Mouse (Mus musculus) heart, embryonic 11.5 days (tissue): ENCODE results near the gene Adig. TPM values are rescaled to one million over a fixed set of nuclear protein-coding genes. Genes with fewer than 3 reads are reported as not detected.

Experiments used
- ATAC-seq: fragments of 200-750 bp; cut with Nextera tagmentation; replicated peaks from 2 replicates; pipeline ENCODE4 v1.8.0; 2017; ENCODE audit warnings: moderate library complexity; ENCODE audit not compliant: insufficient number of reproducible peaks, low FRiP score, low TSS enrichment
- H3K27ac ChIP-seq: fragments of 300-500 bp; sonication (generic); 2 replicates; pipeline ENCODE4 v1.5.1; 2014; ENCODE audit warnings: mild to moderate bottlenecking, low read depth, low read length
- H3K27me3 ChIP-seq: fragments of 300-500 bp; sonication (generic); 2 replicates; pipeline ENCODE4 v1.6.1; 2014; ENCODE audit warnings: mild to moderate bottlenecking, low read length, mixed read lengths; ENCODE audit not compliant: control insufficient read depth, insufficient read depth
- H3K36me3 ChIP-seq: fragments of 300-500 bp; sonication (generic); 2 replicates; pipeline ENCODE4 v1.6.1; 2014; ENCODE audit warnings: mild to moderate bottlenecking, low read length, moderate library complexity, mixed read lengths; ENCODE audit not compliant: control insufficient read depth, insufficient read depth
- H3K4me1 ChIP-seq: fragments of 300-500 bp; sonication (generic); 2 replicates; pipeline ENCODE4 v1.6.1; 2014; ENCODE audit warnings: low read length; ENCODE audit not compliant: control insufficient read depth, insufficient read depth
- H3K4me2 ChIP-seq: fragments of 300-500 bp; sonication (generic); 2 replicates; pipeline ENCODE4 v1.6.1; 2014; ENCODE audit warnings: mild to moderate bottlenecking, moderate library complexity
- H3K4me3 ChIP-seq: fragments of 300-500 bp; sonication (generic); 2 replicates; pipeline ENCODE4 v1.5.1; 2014; ENCODE audit warnings: low read depth, low read length
- H3K9ac ChIP-seq: fragments of 300-500 bp; sonication (generic); 2 replicates; pipeline ENCODE4 v1.6.1; 2014; ENCODE audit warnings: mild to moderate bottlenecking, low read depth, low read length, moderate library complexity
- H3K9me3 ChIP-seq: fragments of 300-500 bp; sonication (generic); replicated peaks from 2 replicates; pipeline ENCODE4 v1.6.1; 2016; ENCODE audit warnings: low read length; ENCODE audit not compliant: control insufficient read depth
- WGBS: fragments of 180-500 bp; shearing (Covaris S2); extraction: QIAGEN DNeasy Blood & Tissue Kit; methylation state at CpG from one replicate; pipeline ENCODE4 v1.1.7; 2014; ENCODE audit not compliant: insufficient replicate concordance; 5-methylcytosine and 5-hydroxymethylcytosine counted together
- polyA plus RNA-seq: library from polyadenylated mRNA; unstranded; fragments of >200 nt; fragmentation: Nextera tagmentation; extraction: Ambion mirVana; gene quantifications from 2 replicates; pipeline ENCODE4 v1.2.1, GENCODE M21; 2014

The Adig gene
- polyA plus RNA-seq, 1 experiment from 2014 or later, result not detected

DNA sequence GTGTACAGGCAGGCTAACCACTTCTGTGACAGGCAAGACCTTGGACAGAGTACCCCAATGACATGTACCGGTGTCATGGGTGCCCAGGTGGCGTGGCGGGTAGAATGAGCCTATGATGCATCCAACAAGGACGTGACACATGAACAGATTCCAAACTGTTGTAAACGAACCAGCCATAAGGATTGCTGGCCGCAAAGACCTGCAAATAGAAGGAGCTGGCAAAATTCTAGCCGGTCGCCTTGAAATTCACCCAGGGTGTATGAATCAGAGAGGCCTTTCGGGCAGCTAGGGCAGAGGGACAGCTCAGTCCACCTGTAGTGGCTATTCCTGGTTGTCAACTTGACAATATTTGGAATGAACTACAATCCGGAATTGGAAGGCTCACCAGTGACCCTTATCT is 52.0 kb downstream of the Adig start:
- H3K27me3 ChIP-seq, result peaks cover 52% of the 10 kb centered on the region
- H3K4me2 ChIP-seq, result no peak overlapping the region
- WGBS, result 16% methylated on average over 10 of the region's 10 CpGs
- no peaks in the 10 kb centered on the region for H3K36me3 ChIP-seq
- peaks cover 10% of the 10 kb centered on the region for H3K4me1 ChIP-seq
- ATAC-seq, result no peak
- no peak overlapping the region for H3K4me3 ChIP-seq
- H3K9me3 ChIP-seq, result no peaks in the 10 kb centered on the region
- no peak overlapping the region for H3K27ac ChIP-seq
- no peak overlapping the region for H3K9ac ChIP-seq

DNA sequence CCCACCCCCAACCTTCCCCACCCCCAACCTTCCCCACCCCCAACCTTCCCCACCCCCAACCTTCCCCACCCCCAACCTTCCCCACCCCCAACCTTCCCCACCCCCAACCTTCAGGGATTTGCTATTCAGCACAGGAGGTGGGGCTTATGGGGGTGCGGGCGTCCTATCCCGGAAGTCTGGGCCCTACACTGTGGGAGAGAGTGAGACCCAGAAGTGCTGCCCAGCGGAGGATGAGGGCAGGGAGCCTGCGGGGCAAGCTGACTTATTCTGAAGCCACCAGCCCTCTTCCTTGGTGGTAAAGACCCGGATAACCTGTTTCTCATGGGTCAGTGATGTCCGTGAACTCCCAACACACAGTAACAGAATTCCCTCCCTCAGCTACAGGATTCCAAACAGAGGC is 52.8 kb downstream of the Adig start:
- H3K36me3 ChIP-seq, result no peaks in the 10 kb centered on the region
- peak overlapping the region; percentile 66 for H3K4me2 ChIP-seq
- no peak overlapping the region for H3K27ac ChIP-seq
- peak overlapping the region; percentile 35 for H3K4me3 ChIP-seq
- no peak for ATAC-seq
- no peak overlapping the region for H3K9ac ChIP-seq
- H3K4me1 ChIP-seq, result peaks cover 10% of the 10 kb centered on the region
- peaks cover 46% of the 10 kb centered on the region for H3K27me3 ChIP-seq
- 3% methylated on average over 7 of the region's 7 CpGs for WGBS
- H3K9me3 ChIP-seq, result no peaks in the 10 kb centered on the region

DNA sequence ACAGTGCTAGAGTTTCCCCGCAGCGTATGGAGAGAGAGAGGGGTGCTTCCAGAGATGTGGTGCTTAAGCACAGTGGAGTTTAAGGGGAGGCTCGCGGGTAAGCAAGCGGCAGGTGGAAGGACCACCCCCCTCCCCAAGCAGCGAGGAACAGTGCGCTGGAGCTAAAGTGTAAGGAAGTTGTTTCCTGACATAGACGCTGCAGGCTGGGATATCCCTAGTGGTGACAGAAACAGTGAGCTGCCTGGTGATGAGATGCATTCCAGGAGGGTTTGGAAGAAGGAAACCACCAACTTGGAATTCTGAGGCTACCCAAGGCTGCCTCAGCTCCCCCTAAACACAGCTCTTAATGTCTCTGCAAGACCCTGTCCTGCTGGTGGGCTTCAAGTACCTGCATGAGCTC is 53.4 kb downstream of the Adig start:
- H3K27me3 ChIP-seq, result peaks cover 42% of the 10 kb centered on the region
- peaks cover 11% of the 10 kb centered on the region for H3K4me1 ChIP-seq
- H3K36me3 ChIP-seq, result no peaks in the 10 kb centered on the region
- H3K27ac ChIP-seq, result no peak overlapping the region
- no peak for ATAC-seq
- peak overlapping the region; percentile 66 for H3K4me2 ChIP-seq
- H3K4me3 ChIP-seq, result peak overlapping the region; percentile 35
- no peaks in the 10 kb centered on the region for H3K9me3 ChIP-seq
- no peak overlapping the region for H3K9ac ChIP-seq
- WGBS, result 2% methylated on average over 8 of the region's 8 CpGs

DNA sequence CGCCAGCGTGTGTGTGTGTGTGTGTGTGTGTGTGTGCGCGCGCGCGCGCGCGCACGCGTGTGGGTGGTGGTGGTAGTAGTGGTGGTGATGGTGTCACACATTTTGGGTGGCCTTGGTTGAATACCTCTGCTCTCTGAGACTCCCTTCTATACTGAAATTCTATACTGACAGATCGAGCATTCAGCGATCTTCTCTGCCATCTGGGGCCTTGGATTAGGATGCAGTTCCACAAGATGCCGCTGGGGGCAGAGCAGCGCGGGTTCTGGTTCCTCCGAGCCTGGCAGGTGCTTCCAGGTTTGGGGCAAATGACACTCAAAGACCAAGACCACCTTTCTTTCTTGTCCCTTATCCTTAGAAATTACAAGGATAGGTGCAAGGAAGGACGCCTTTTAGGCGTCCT is 53.8 kb downstream of the Adig start:
- Histone ChIP-seq H3K9me3 (no peaks in the 10 kb centered on the region), H3K4me3 (peak overlapping the region; percentile 35), H3K27me3 (peaks cover 40% of the 10 kb centered on the region), H3K4me2 (peak overlapping the region; percentile 66), H3K27ac (no peak overlapping the region), H3K36me3 (no peaks in the 10 kb centered on the region), H3K4me1 (peaks cover 15% of the 10 kb centered on the region), H3K9ac (no peak overlapping the region)
- ATAC-seq, result no peak
- 3% methylated on average over 20 of the region's 20 CpGs for WGBS

DNA sequence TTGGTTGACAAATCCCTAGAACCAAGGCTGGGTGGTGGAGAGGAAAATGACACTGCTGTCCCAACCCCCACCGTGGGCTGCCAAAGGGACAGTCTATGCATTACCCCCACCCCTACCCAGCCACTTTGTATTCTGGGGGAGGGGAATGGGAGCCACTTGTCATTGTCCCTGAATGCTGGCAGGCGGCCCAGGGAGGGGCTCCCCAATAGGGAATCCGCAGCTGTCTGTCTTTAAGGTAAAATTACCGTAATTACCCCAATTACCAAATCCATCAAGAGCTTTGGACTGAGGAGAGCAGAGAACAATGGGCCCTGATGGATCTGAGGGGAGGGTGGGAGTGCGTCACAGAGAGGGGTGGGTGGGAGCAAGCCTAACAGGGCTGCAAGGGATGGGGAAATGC is 54.3 kb downstream of the Adig start:
- WGBS, result 7% methylated on average over 5 of the region's 5 CpGs

More for the DNA sequence above, 54.3 kb downstream of the Adig start:
- Histone ChIP-seq H3K4me3 (no peak overlapping the region), H3K27ac (no peak overlapping the region), H3K4me2 (no peak overlapping the region), H3K9ac (no peak overlapping the region), H3K9me3 (no peaks in the 10 kb centered on the region), H3K27me3 (peaks cover 35% of the 10 kb centered on the region), H3K36me3 (no peaks in the 10 kb centered on the region), H3K4me1 (peaks cover 18% of the 10 kb centered on the region)
- ATAC-seq, result no peak

Other genes with a start within 250 kb of the Adig start
- gene Bpi, start 244.5 kb upstream of the Adig start, polyA plus RNA-seq, result not detected in 2 replicates
- gene Lbp, start 196.1 kb upstream of the Adig start, polyA plus RNA-seq, result 9.2 and 10.1 TPM in 2 replicates
- gene Snhg11, start 127.0 kb upstream of the Adig start, polyA plus RNA-seq, result 1.3 and 1.6 TPM in 2 replicates
- 13.2 and 16.5 TPM in 2 replicates for gene Ralgapb, start 92.8 kb upstream of the Adig start, polyA plus RNA-seq
- not detected in 2 replicates for gene Arhgap40, start 10.2 kb downstream of the Adig start, polyA plus RNA-seq
- gene Slc32a1, start 108.2 kb downstream of the Adig start, polyA plus RNA-seq, result 0.07 and 0.10 TPM in 2 replicates
- 8.7 and 8.8 TPM in 2 replicates for gene Actr5, start 122.3 kb downstream of the Adig start, polyA plus RNA-seq
- 4.5 TPM in 2 replicates for gene Ppp1r16b, start 162.8 kb downstream of the Adig start, polyA plus RNA-seq